Mouse (Mus musculus): ENCODE measurements around the gene Rgsl1. TPM values are rescaled to one million over a fixed set of nuclear protein-coding genes. Genes with fewer than 3 reads are reported as not detected.

Rgsl1 gene
- polyA plus RNA-seq, 1 experiment from 2014 or later = 0.07 TPM

GRCm38 (mm10) chr1:153750054-153750453 is 93.9 kb downstream of the Rgsl1 start:
- Histone ChIP-seq H3K4me2 (ENCODE audit: low read depth, severe bottlenecking) (peak overlapping the region; percentile 59), H3K4me3 (ENCODE audit: low read depth, low read length) (peak overlapping the region; percentile 27), H3K9ac (ENCODE audit: low read length) (peak overlapping the region; percentile 84), H3K4me1 (ENCODE audit: control insufficient read depth, insufficient read depth, low read length) (0 out of 2 replicates have a peak, but pooled peaks cover 3% of the 10 kb centered on the region), H3K36me3 (ENCODE audit: control insufficient read depth, insufficient read depth, low read length) (no peaks in the 10 kb centered on the region), H3K9me3 (ENCODE audit: control insufficient read depth, low read length) (no peaks in the 10 kb centered on the region), H3K27me3 (ENCODE audit: control insufficient read depth, insufficient read depth, low read length) (no peaks in the 10 kb centered on the region), H3K27ac (replicated peaks; ENCODE audit: low read depth, low read length) (no peak overlapping the region)
- no peak for DNase-seq (ENCODE audit: low spot score)
- ATAC-seq (ENCODE audit: insufficient number of reproducible peaks, low FRiP score, low TSS enrichment, low read depth) = no peak
- WGBS = 52% methylated on average over 6 of the region's 6 CpGs

GRCm38 (mm10) chr1:153749211-153749801 is 94.6 kb downstream of the Rgsl1 start, which contains the start of gene Rnasel:
Gene Rnasel, plus strand, starts transcription at chr1:153749426.
- H3K4me1 ChIP-seq (ENCODE audit: control insufficient read depth, insufficient read depth, low read length) = 0 out of 2 replicates have a peak, but pooled peaks cover 3% of the 10 kb centered on the region
- no peak within 1 kb of the TSS for H3K27ac ChIP-seq (replicated peaks; ENCODE audit: low read depth, low read length)
- ATAC-seq (ENCODE audit: insufficient number of reproducible peaks, low FRiP score, low TSS enrichment, low read depth) (peak; percentile 67; the same call in 1 of the 2 replicates), DNase-seq (ENCODE audit: low spot score) (peak; percentile 86)
- peak within 1 kb of the TSS; percentile 84 for H3K9ac ChIP-seq (ENCODE audit: low read length)
- H3K4me2 ChIP-seq (ENCODE audit: low read depth, severe bottlenecking) = peak within 1 kb of the TSS; percentile 59
- H3K9me3 ChIP-seq (ENCODE audit: control insufficient read depth, low read length) = no peaks in the 10 kb centered on the region
- H3K27me3 ChIP-seq (ENCODE audit: control insufficient read depth, insufficient read depth, low read length) = no peaks in the 10 kb centered on the region
- 8% methylated on average over 18 of the region's 18 CpGs for WGBS
- H3K4me3 ChIP-seq (ENCODE audit: low read depth, low read length) = peak within 1 kb of the TSS; percentile 27
- H3K36me3 ChIP-seq (ENCODE audit: control insufficient read depth, insufficient read depth, low read length) = no peaks in the 10 kb centered on the region

GRCm38 (mm10) chr1:153748549-153748948 is 95.4 kb downstream of the Rgsl1 start:
- H3K36me3 ChIP-seq (ENCODE audit: control insufficient read depth, insufficient read depth, low read length) = no peaks in the 10 kb centered on the region
- peak; percentile 56 for DNase-seq (ENCODE audit: low spot score)
- H3K4me3 ChIP-seq (ENCODE audit: low read depth, low read length) = no peak overlapping the region
- no peaks in the 10 kb centered on the region for H3K9me3 ChIP-seq (ENCODE audit: control insufficient read depth, low read length)
- WGBS = 4% methylated on average over 1 of the region's 1 CpGs
- H3K27me3 ChIP-seq (ENCODE audit: control insufficient read depth, insufficient read depth, low read length) = no peaks in the 10 kb centered on the region
- no peak for ATAC-seq (ENCODE audit: insufficient number of reproducible peaks, low FRiP score, low TSS enrichment, low read depth)
- 0 out of 2 replicates have a peak, but pooled peaks cover 3% of the 10 kb centered on the region for H3K4me1 ChIP-seq (ENCODE audit: control insufficient read depth, insufficient read depth, low read length)
- no peak overlapping the region for H3K27ac ChIP-seq (replicated peaks; ENCODE audit: low read depth, low read length)
- no peak overlapping the region for H3K9ac ChIP-seq (ENCODE audit: low read length)
- no peak overlapping the region for H3K4me2 ChIP-seq (ENCODE audit: low read depth, severe bottlenecking)

GRCm38 (mm10) chr1:153747861-153748530 is 95.9 kb downstream of the Rgsl1 start:
- ATAC-seq (ENCODE audit: insufficient number of reproducible peaks, low FRiP score, low TSS enrichment, low read depth) = no peak
- H3K36me3 ChIP-seq (ENCODE audit: control insufficient read depth, insufficient read depth, low read length) = no peaks in the 10 kb centered on the region

GRCm38 (mm10) chr1:153746728-153747127 is 97.2 kb downstream of the Rgsl1 start:
- WGBS = 6% methylated on average over 12 of the region's 12 CpGs
- Histone ChIP-seq H3K9ac (ENCODE audit: low read length) (no peak overlapping the region), H3K4me3 (ENCODE audit: low read depth, low read length) (no peak overlapping the region), H3K27ac (replicated peaks; ENCODE audit: low read depth, low read length) (no peak overlapping the region), H3K4me1 (ENCODE audit: control insufficient read depth, insufficient read depth, low read length) (no peaks in the 10 kb centered on the region), H3K27me3 (ENCODE audit: control insufficient read depth, insufficient read depth, low read length) (no peaks in the 10 kb centered on the region), H3K36me3 (ENCODE audit: control insufficient read depth, insufficient read depth, low read length) (no peaks in the 10 kb centered on the region), H3K4me2 (ENCODE audit: low read depth, severe bottlenecking) (no peak overlapping the region), H3K9me3 (ENCODE audit: control insufficient read depth, low read length) (no peaks in the 10 kb centered on the region)
- ATAC-seq (ENCODE audit: insufficient number of reproducible peaks, low FRiP score, low TSS enrichment, low read depth) (no peak), DNase-seq (ENCODE audit: low spot score) (peak; percentile 85)

More at GRCm38 (mm10) chr1:153747861-153748530, 95.9 kb downstream of the Rgsl1 start:
- H3K4me2 ChIP-seq (ENCODE audit: low read depth, severe bottlenecking) = no peak overlapping the region
- H3K4me3 ChIP-seq (ENCODE audit: low read depth, low read length) = no peak overlapping the region
- H3K4me1 ChIP-seq (ENCODE audit: control insufficient read depth, insufficient read depth, low read length) = 0 out of 2 replicates have a peak, but pooled peaks cover 3% of the 10 kb centered on the region
- H3K27ac ChIP-seq (replicated peaks; ENCODE audit: low read depth, low read length) = no peak overlapping the region
- H3K9ac ChIP-seq (ENCODE audit: low read length) = no peak overlapping the region
- peak; percentile 19 for DNase-seq (ENCODE audit: low spot score)
- no peaks in the 10 kb centered on the region for H3K9me3 ChIP-seq (ENCODE audit: control insufficient read depth, low read length)
- H3K27me3 ChIP-seq (ENCODE audit: control insufficient read depth, insufficient read depth, low read length) = no peaks in the 10 kb centered on the region
- 78% methylated on average over 12 of the region's 12 CpGs for WGBS

GRCm38 (mm10) chr1:153746119-153746670 is 97.7 kb downstream of the Rgsl1 start:
- H3K27ac ChIP-seq (replicated peaks; ENCODE audit: low read depth, low read length) = no peak overlapping the region
- WGBS = 76% methylated on average over 14 of the region's 14 CpGs
- H3K4me1 ChIP-seq (ENCODE audit: control insufficient read depth, insufficient read depth, low read length) = no peaks in the 10 kb centered on the region
- H3K36me3 ChIP-seq (ENCODE audit: control insufficient read depth, insufficient read depth, low read length) = no peaks in the 10 kb centered on the region
- no peak overlapping the region for H3K4me2 ChIP-seq (ENCODE audit: low read depth, severe bottlenecking)
- H3K9ac ChIP-seq (ENCODE audit: low read length) = no peak overlapping the region
- no peak for DNase-seq (ENCODE audit: low spot score)
- H3K4me3 ChIP-seq (ENCODE audit: low read depth, low read length) = no peak overlapping the region
- H3K9me3 ChIP-seq (ENCODE audit: control insufficient read depth, low read length) = no peaks in the 10 kb centered on the region
- H3K27me3 ChIP-seq (ENCODE audit: control insufficient read depth, insufficient read depth, low read length) = no peaks in the 10 kb centered on the region; the same call in 1 of the 2 replicates
- no peak for ATAC-seq (ENCODE audit: insufficient number of reproducible peaks, low FRiP score, low TSS enrichment, low read depth)

GRCm38 (mm10) chr1:153742374-153743155 is 101.4 kb downstream of the Rgsl1 start:
- ATAC-seq (ENCODE audit: insufficient number of reproducible peaks, low FRiP score, low TSS enrichment, low read depth) (no peak), DNase-seq (ENCODE audit: low spot score) (peak; percentile 88)
- H3K36me3 ChIP-seq (ENCODE audit: control insufficient read depth, insufficient read depth, low read length) = no peaks in the 10 kb centered on the region
- no peaks in the 10 kb centered on the region for H3K9me3 ChIP-seq (ENCODE audit: control insufficient read depth, low read length)
- peaks cover 3% of the 10 kb centered on the region; the same call in 1 of the 2 replicates for H3K4me1 ChIP-seq (ENCODE audit: control insufficient read depth, insufficient read depth, low read length)
- H3K27me3 ChIP-seq (ENCODE audit: control insufficient read depth, insufficient read depth, low read length) = peaks cover 14% of the 10 kb centered on the region; the same call in 1 of the 2 replicates
- H3K4me3 ChIP-seq (ENCODE audit: low read depth, low read length) = no peak overlapping the region
- WGBS = 56% methylated on average over 11 of the region's 11 CpGs
- H3K27ac ChIP-seq (replicated peaks; ENCODE audit: low read depth, low read length) = no peak overlapping the region
- H3K9ac ChIP-seq (ENCODE audit: low read length) = no peak overlapping the region
- H3K4me2 ChIP-seq (ENCODE audit: low read depth, severe bottlenecking) = no peak overlapping the region
